In genomic region chr2:137117321-137117690, GRCm38 (mm10) we compare ENCODE assay signal across 8 mouse cellular contexts. TPM values are rescaled to one million over a fixed set of nuclear protein-coding genes. Genes with fewer than 3 reads are reported as not detected.
A peak's percentile ranks its signal among the peaks of the same experiment; 100 is the strongest.
DNase-seq lines count a peak whose midpoint lies in the region; ATAC-seq and TF ChIP-seq lines count a peak whose summit lies in the region.

No protein-coding gene starts in this region.

- 0 out of 2 replicates have a peak, but pooled peaks have one; percentile 19 for TF ChIP-seq CTCF in cortical plate, adult 2 months (IDR thresholded peaks at IDR 0.05; ENCODE audit: extremely low read depth, insufficient read depth, low read length)

- no peaks in the 10 kb centered on the region for H3K4me1 ChIP-seq in cortical plate, adult 2 months (ENCODE audit: control insufficient read depth, insufficient read depth, low read length)

- TF ChIP-seq POLR2A in cortical plate, adult 2 months (IDR thresholded peaks at IDR 0.05; ENCODE audit: extremely low read depth, insufficient read depth, low read length) = no peak

- ATAC-seq in megakaryocyte progenitor cell, adult 5-6 weeks (replicated peaks; ENCODE audit: poor library complexity) = peak; percentile 51

- intact Hi-C loops in gastrocnemius, postnatal 14 days (cut with DNase I; ENCODE audit: low total_unique reads) = loop anchor here (5.0 to 10.0 kb wide), 3 partner anchors 123 to 827 kb away; no protein-coding TSS in a partner anchor
- intact Hi-C loops in left cerebral cortex, postnatal 14 days (cut with DNase I) = loop anchor here (5.0 to 10.0 kb wide), 3 partner anchors 203 to 827 kb away; no protein-coding TSS in a partner anchor

- peak overlapping the region; percentile 56 for H3K4me3 ChIP-seq in cortical plate, adult 2 months (ENCODE audit: insufficient read depth, low read length)

- H3K27ac ChIP-seq in cortical plate, adult 2 months (ENCODE audit: insufficient read depth, low read length) = peak overlapping the region; percentile 85

- DNase-seq in adrenal gland, adult 18-20 months (ENCODE audit: low spot score in 2 of 2) = peak; percentile 84 to 89
- peak; percentile 88 for DNase-seq in gastrocnemius, postnatal 14 days
- peak; percentile 54 for DNase-seq in induced T-regulatory cell, adult 2 months (ENCODE audit: low read depth)
- DNase-seq in left cerebral cortex, postnatal 14 days (ENCODE audit: low spot score in 2 of 2) = peak; percentile 53 to 66
- peak; percentile 73 to 81 for DNase-seq in right cerebral cortex, postnatal 10 days (ENCODE audit: low spot score in 2 of 2)
- DNase-seq in urinary bladder, postnatal 4 days (ENCODE audit: low spot score in 2 of 2) = peak; percentile 86 to 91

RNA-seq across cellular contexts. Expression of gene Jag1, which starts 0.9 kb away (rescaled TPM):
- 10 to 100 TPM; 11.3 to 11.9 TPM for total RNA-seq in adrenal gland, adult 18-20 months (2021)
- 2.6 and 2.9 TPM in 2 replicates for polyA plus RNA-seq in cortical plate, adult 2 months (2012; rRNA removed)
- 10 to 100 TPM in 1 of 2 experiments, 1 to 10 TPM in 1; 9.5 to 11.4 TPM for total RNA-seq in gastrocnemius, postnatal 14 days (2021)
- 1 to 10 TPM; 6.0 to 6.5 TPM for total RNA-seq in left cerebral cortex, postnatal 14 days (2021)
- total RNA-seq in megakaryocyte progenitor cell, adult 5-6 weeks (2015) = 0.62 and 0.76 TPM in 2 replicates
- 0.81 and 1.00 TPM in 2 replicates for total RNA-seq in megakaryocyte progenitor cell, adult 5-6 weeks (2017)

Comparison
In these comparisons a context has a peak if more than half of its experiments do, and no peak if none do; other contexts are left out.
1. Peak in every context shown above with its lines: DNase-seq, ATAC-seq, H3K4me3 ChIP-seq and H3K27ac ChIP-seq.